Mouse (Mus musculus) thymus, adult 2 months (tissue): ENCODE data around the gene Smarca5. TPM values are rescaled to one million over a fixed set of nuclear protein-coding genes. Genes with fewer than 3 reads are reported as not detected.
A peak's percentile ranks its signal among the peaks of the same experiment; 100 is the strongest.

ENCODE experiments used
- DNase-seq: peaks from one replicate; pipeline ENCODE4 v3.0.0; 2021
- H3K27ac ChIP-seq: fragments of 200-500 bp; 2 replicates; pipeline ENCODE4 v1.5.1; 2012; ENCODE audit warnings: low read length, control low read depth; ENCODE audit not compliant: control insufficient read depth, insufficient read depth
- H3K27me3 ChIP-seq: fragments of 200-500 bp; 2 replicates; pipeline ENCODE4 v1.6.1; 2012; ENCODE audit warnings: mild to moderate bottlenecking, low read length, moderate library complexity, mixed read lengths; ENCODE audit not compliant: control insufficient read depth, insufficient read depth
- H3K36me3 ChIP-seq: fragments of 200-500 bp; 2 replicates; pipeline ENCODE4 v1.6.1; 2012; ENCODE audit warnings: mild to moderate bottlenecking, low read length, moderate library complexity; ENCODE audit not compliant: control insufficient read depth, insufficient read depth
- H3K4me1 ChIP-seq: fragments of 200-500 bp; replicated peaks from 2 replicates; pipeline ENCODE4 v1.6.1; 2012; ENCODE audit warnings: low read length; ENCODE audit not compliant: control insufficient read depth, insufficient read depth
- H3K4me3 ChIP-seq: fragments of 200-500 bp; 2 replicates; pipeline ENCODE4 v1.5.1; 2012; ENCODE audit warnings: mild to moderate bottlenecking, low read length, control low read depth, moderate library complexity; ENCODE audit not compliant: control insufficient read depth, insufficient read depth
- CTCF ChIP-seq: fragments of 200-500 bp; IDR thresholded peaks from 2 replicates; pipeline ENCODE4 v1.5.1; 2012; ENCODE audit warnings: mild to moderate bottlenecking, control low read depth, low read length, moderate library complexity, borderline replicate concordance; ENCODE audit not compliant: control insufficient read depth, poor library complexity, insufficient read depth; ENCODE audit errors: extremely low read depth
- POLR2A ChIP-seq: fragments of 200-500 bp; IDR thresholded peaks from 2 replicates; pipeline ENCODE4 v1.6.1; 2012; ENCODE audit warnings: mild to moderate bottlenecking, low read length, control low read depth, moderate library complexity; ENCODE audit not compliant: control insufficient read depth, poor library complexity, insufficient read depth; ENCODE audit errors: extremely low read depth
- WGBS: fragments of 180-500 bp; shearing (Covaris S2); methylation state at CpG from one replicate; pipeline ENCODE4 v1.1.7; 2018; 5-methylcytosine and 5-hydroxymethylcytosine counted together
- polyA plus RNA-seq: library from polyadenylated mRNA; depleted of rRNA; stranded (reverse); fragments of >200 nt; gene quantifications from 2 replicates; pipeline ENCODE4 v1.2.3, GENCODE M21; 2012

Gene Smarca5
- polyA plus RNA-seq, 1 experiment, result 14.9 TPM

DNA sequence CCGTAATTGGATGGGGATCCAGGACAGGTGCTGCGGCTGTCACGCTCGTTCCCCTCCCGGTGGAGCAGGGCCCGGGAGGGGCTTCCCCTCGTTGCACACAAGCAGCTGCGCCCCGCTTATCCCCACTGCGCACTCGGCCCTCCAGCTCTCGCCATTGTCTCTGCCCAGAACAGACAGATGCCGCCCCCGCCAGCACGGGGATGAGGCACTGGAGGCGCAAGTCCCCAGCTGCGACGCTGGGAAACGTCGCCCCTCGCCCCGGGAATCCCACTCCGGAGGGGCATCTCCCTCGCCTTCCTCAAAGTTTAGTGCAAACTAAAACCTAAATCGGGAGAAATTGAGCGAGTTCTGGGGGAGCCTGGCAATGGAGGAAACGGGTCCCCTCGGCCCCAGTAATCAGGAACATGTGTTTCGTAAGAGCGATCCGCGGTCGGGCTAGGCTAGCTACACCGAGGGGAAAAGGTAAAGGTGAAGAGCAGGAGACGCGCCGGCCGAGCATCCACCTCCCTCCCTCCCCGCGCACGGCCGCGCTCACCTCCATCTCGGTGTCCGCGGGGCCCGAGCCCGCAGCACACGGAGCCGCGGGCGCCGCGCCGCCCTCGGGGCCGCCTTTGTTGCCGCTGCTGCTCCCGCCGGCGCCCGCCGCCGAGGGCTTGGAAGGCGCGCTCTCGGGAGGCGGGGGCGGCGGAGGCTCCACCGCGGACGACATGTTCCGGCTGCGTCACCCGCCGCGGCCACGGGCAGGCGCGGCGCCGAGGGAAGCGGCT lies 726 bp downstream of the Smarca5 start:
- Histone ChIP-seq H3K36me3 (peaks cover 11% of the 10 kb centered on the region; the same call in 1 of the 2 replicates), H3K4me3 (peak overlapping the region; percentile 94), H3K27ac (peak overlapping the region; percentile 87), H3K27me3 (no peaks in the 10 kb centered on the region), H3K4me1 (peaks cover 8% of the 10 kb centered on the region)
- WGBS, result under 1% methylated on average over 84 of the region's 84 CpGs
- DNase-seq, result peak; percentile 52
- TF ChIP-seq CTCF, result no peak
- TF ChIP-seq POLR2A, result no peak; the same call in 1 of the 2 replicates

GRCm38 (mm10) chr8:80738046-80738387 lies 1.3 kb downstream of the Smarca5 start:
- H3K27ac ChIP-seq, result no peak overlapping the region
- WGBS, result 2% methylated on average over 5 of the region's 5 CpGs
- no peak for TF ChIP-seq POLR2A
- no peak for TF ChIP-seq CTCF
- no peaks in the 10 kb centered on the region for H3K27me3 ChIP-seq
- DNase-seq, result no peak
- peak overlapping the region; percentile 94 for H3K4me3 ChIP-seq
- H3K36me3 ChIP-seq, result peaks cover 15% of the 10 kb centered on the region; the same call in 1 of the 2 replicates
- H3K4me1 ChIP-seq, result peaks cover 8% of the 10 kb centered on the region

DNA sequence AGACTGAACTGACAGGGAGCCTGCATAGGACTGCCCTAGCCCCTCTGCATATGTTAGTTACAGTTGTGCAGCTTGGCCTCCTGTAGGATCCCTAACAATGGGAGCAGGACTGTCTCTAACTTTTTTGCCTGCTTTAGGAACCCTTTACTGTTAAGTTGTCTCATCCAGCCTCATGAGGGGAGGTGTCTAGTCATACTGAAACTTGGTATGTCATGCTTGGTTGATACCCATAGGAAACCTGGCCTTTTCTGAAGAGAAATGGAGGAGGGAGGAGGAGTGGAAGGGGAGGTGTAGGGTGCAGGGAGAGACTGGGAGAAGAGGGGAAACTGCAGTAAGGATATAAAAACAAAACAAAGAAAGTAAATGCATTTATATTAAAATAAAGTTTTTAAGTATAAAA lies 7.0 kb downstream of the Smarca5 start:
- H3K36me3 ChIP-seq, result peaks cover 60% of the 10 kb centered on the region
- DNase-seq, result no peak
- H3K4me3 ChIP-seq, result no peak overlapping the region
- H3K4me1 ChIP-seq, result no peaks in the 10 kb centered on the region
- no peak overlapping the region for H3K27ac ChIP-seq
- TF ChIP-seq CTCF (no peak), POLR2A (no peak)
- H3K27me3 ChIP-seq, result no peaks in the 10 kb centered on the region

- Histone ChIP-seq H3K36me3 (peaks cover 66% of the 10 kb centered on the region), H3K27me3 (no peaks in the 10 kb centered on the region; the same call in 1 of the 2 replicates), H3K4me3 (no peak overlapping the region), H3K4me1 (no peaks in the 10 kb centered on the region), H3K27ac (no peak overlapping the region)
- TF ChIP-seq CTCF (no peak), POLR2A (no peak)
- 94% methylated on average over 1 of the region's 1 CpGs for WGBS
- DNase-seq, result no peak
Observed at GRCm38 (mm10) chr8:80714461-80714860, 24.8 kb downstream of the Smarca5 start.

DNA sequence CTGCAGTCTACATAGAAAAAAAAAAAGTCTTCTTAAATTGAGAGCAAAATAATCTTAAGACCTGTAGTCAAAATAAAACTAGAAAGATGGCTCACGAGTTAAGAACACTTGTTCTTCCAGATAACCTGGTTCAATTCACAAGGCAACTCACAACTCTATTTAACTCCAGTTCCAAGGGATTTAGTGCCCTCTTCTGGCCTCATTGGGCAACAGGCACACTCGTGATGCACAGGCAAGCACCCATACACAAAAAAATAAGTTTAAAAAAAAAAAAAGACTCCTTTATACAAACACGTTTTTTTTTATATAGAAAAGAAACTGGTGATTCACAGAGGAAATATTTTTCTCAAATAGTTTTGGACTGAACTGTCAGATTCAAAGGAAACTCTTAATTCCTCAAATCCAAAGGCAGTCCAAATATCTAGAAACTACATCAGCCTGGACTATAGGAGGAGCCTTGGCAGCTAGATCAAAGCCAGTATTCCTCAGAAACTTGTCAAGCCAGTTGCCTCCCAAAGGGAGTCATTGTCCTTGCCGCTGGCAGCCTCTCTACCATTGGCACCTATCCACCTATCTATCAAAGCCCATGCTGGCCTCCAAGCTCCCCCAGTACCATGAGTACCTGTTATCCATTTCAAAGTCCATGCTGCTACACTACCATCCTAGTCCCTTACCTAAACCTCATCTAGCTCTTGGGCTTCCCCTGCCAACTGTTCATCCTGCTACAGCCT lies 28.5 kb downstream of the Smarca5 start:
- no peak for TF ChIP-seq CTCF
- no peak for TF ChIP-seq POLR2A
- Histone ChIP-seq H3K4me3 (no peak overlapping the region), H3K4me1 (no peaks in the 10 kb centered on the region), H3K36me3 (peaks cover 72% of the 10 kb centered on the region), H3K27ac (no peak overlapping the region), H3K27me3 (no peaks in the 10 kb centered on the region; the same call in 1 of the 2 replicates)
- 92% methylated on average over 4 of the region's 4 CpGs for WGBS
- DNase-seq, result no peak

DNA sequence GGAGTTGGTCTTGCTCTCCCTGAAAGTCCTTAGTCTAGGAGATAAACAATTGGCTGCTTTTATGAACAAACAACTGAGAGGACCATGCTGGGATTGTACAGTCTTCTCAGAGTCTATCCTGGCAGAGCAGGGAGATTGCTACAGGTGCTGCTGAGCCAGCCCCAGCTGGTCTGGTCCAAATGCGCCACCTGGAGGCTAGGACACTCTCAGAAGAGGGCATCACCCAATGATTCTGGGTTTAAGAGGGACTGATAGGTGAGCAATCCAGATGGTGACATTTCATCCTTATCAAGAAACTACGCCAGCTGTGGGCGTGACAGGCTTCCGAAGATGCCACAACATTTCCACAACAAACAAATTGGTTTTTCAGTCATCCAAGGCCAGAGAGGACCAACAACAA lies 51.2 kb downstream of the Smarca5 start:
- Histone ChIP-seq H3K27me3 (no peaks in the 10 kb centered on the region), H3K4me3 (no peak overlapping the region), H3K36me3 (no peaks in the 10 kb centered on the region), H3K27ac (no peak overlapping the region), H3K4me1 (no peaks in the 10 kb centered on the region)
- no peak for TF ChIP-seq POLR2A
- peak; percentile 54; the same call in 1 of the 2 replicates for TF ChIP-seq CTCF
- 54% methylated on average over 4 of the region's 4 CpGs for WGBS
- DNase-seq, result peak; percentile 59
